Mouse (Mus musculus) heart, embryonic 13.5 days (tissue): Measurements from ENCODE around the gene Fbxl4. TPM values are rescaled to one million over a fixed set of nuclear protein-coding genes. Genes with fewer than 3 reads are reported as not detected.

Experiments
- ATAC-seq: fragments of 200-750 bp; cut with Nextera tagmentation; 2 replicates; pipeline ENCODE4 v1.8.0; 2017; ENCODE audit warnings: moderate TSS enrichment; ENCODE audit not compliant: insufficient number of reproducible peaks, low FRiP score, low TSS enrichment; ENCODE audit errors: extremely low read depth
- H3K27ac ChIP-seq: fragments of 300-500 bp; sonication (generic); replicated peaks from 2 replicates; pipeline ENCODE4 v1.5.1; 2015; ENCODE audit warnings: moderate library complexity, mild to moderate bottlenecking, inconsistent platforms
- H3K27me3 ChIP-seq: fragments of 300-500 bp; sonication (generic); replicated peaks from 2 replicates; pipeline ENCODE4 v1.6.1; 2015; ENCODE audit warnings: mild to moderate bottlenecking, inconsistent platforms
- H3K36me3 ChIP-seq: fragments of 300-500 bp; sonication (generic); 2 replicates; pipeline ENCODE4 v1.6.1; 2015; ENCODE audit warnings: mild to moderate bottlenecking, inconsistent platforms
- H3K4me1 ChIP-seq: fragments of 300-500 bp; sonication (generic); 2 replicates; pipeline ENCODE4 v1.6.1; 2015; ENCODE audit warnings: inconsistent platforms
- H3K4me2 ChIP-seq: fragments of 300-500 bp; sonication (generic); 2 replicates; pipeline ENCODE4 v1.6.1; 2015; ENCODE audit warnings: inconsistent platforms, mild to moderate bottlenecking, moderate library complexity
- H3K4me3 ChIP-seq: fragments of 300-500 bp; sonication (generic); 2 replicates; pipeline ENCODE4 v1.5.1; 2015; ENCODE audit warnings: moderate library complexity, mild to moderate bottlenecking, inconsistent platforms
- H3K9ac ChIP-seq: fragments of 300-500 bp; sonication (generic); 2 replicates; pipeline ENCODE4 v1.6.1; 2015; ENCODE audit warnings: inconsistent platforms, mild to moderate bottlenecking, moderate library complexity
- H3K9me3 ChIP-seq: fragments of 300-500 bp; sonication (generic); 2 replicates; pipeline ENCODE4 v1.6.1; 2016; ENCODE audit warnings: inconsistent platforms
- WGBS: fragments of 180-500 bp; shearing (Covaris S2); methylation state at CpG from one replicate; pipeline ENCODE4 v1.1.7; 2015; ENCODE audit warnings: mixed read lengths; 5-methylcytosine and 5-hydroxymethylcytosine counted together
- polyA plus RNA-seq: library from polyadenylated mRNA; unstranded; fragments of >200 nt; fragmentation: Nextera tagmentation; extraction: Ambion mirVana; gene quantifications from 2 replicates; pipeline ENCODE4 v1.2.1, GENCODE M21; 2015

The Fbxl4 gene
- polyA plus RNA-seq, 1 experiment from 2014 or later = 9.9 TPM

DNA sequence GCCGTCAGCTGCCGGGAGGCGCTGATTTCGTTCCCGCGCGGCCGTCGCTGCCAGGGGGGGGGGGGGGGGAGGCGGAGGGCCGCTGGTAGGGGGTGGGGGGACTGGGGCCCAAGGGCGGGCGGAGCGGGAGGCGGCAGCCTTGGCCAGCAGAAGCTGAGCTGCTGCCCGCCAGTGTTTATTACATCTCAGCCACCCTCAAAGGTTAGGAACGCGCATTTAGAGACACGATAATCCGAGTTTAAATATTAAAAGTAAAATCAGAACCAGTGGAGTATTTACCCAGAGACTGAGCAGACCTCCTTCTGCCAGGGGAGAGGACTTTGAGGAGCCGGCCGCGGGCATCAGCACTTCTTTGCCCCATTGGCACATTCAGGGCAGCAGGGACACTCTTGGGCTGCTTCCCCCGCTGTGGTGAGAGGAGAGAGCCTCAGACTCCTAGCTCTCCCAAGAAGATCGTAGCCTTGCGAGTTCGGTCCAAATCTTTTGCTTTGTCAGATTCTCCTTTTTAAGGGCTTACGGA lies 120.4 kb downstream of the Fbxl4 start:
- 1% methylated on average over 17 of the region's 28 CpGs for WGBS
- no peak for ATAC-seq
- peak overlapping the region; percentile 77 for H3K4me2 ChIP-seq
- H3K27ac ChIP-seq = no peak overlapping the region
- peaks cover 15% of the 10 kb centered on the region; the same call in 1 of the 2 replicates for H3K4me1 ChIP-seq
- peak overlapping the region; percentile 37 for H3K9ac ChIP-seq
- H3K4me3 ChIP-seq = peak overlapping the region; percentile 50
- no peaks in the 10 kb centered on the region for H3K9me3 ChIP-seq
- H3K27me3 ChIP-seq = peaks cover 87% of the 10 kb centered on the region
- no peaks in the 10 kb centered on the region for H3K36me3 ChIP-seq

GRCm38 (mm10) chr4:22478488-22479367 lies 121.4 kb downstream of the Fbxl4 start:
- Histone ChIP-seq H3K27ac (no peak overlapping the region), H3K9me3 (no peaks in the 10 kb centered on the region), H3K27me3 (peaks cover 96% of the 10 kb centered on the region), H3K4me1 (peaks cover 15% of the 10 kb centered on the region; the same call in 1 of the 2 replicates), H3K36me3 (no peaks in the 10 kb centered on the region), H3K9ac (no peak overlapping the region), H3K4me2 (no peak overlapping the region), H3K4me3 (no peak overlapping the region)
- 2% methylated on average over 30 of the region's 30 CpGs for WGBS
- ATAC-seq = no peak

- Histone ChIP-seq H3K27ac (no peak overlapping the region), H3K4me1 (peaks cover 15% of the 10 kb centered on the region; the same call in 1 of the 2 replicates), H3K4me3 (no peak overlapping the region), H3K9me3 (no peaks in the 10 kb centered on the region), H3K9ac (no peak overlapping the region), H3K4me2 (no peak overlapping the region), H3K36me3 (no peaks in the 10 kb centered on the region), H3K27me3 (peaks cover 96% of the 10 kb centered on the region)
- WGBS = 2% methylated on average over 28 of the region's 28 CpGs
- no peak for ATAC-seq
Measured at GRCm38 (mm10) chr4:22479368-22480090, 122.2 kb downstream of the Fbxl4 start.

DNA sequence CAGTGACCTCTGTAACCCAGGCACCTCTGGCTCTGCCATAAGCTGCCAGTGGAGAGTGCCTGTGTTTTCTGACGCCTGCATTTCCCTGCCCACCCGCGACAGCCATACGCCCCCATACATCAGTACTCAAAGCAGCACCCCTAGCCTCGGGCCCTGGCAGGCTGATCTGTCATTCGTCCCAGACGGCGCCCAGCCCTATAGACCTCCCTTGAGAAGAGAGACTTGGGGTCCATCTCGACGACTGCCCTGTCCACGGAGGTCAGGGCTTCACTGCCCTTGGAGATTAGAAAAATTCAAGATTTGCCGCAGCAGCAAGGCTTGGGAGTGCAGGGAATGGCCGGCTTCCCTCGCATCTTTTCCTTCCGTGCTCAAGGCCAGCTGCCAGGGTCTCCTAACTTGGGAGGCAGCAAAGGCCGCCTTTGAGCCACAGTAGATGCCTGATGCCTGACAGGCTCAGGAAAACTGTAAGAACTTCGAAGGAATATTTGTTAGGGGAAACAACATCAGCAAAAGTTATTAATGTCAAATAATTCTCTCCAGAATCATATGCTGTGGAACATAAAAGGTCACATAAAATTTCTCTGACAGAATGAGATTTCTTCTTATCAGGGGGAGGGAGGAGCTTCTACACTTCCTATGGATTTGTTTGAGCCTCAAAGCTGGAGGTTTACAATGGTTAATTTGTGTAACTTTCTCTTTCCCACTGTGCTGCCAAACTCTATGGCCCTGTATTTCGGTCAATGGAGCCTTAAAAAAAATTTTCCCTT lies 122.9 kb downstream of the Fbxl4 start:
- Histone ChIP-seq H3K27ac (no peak overlapping the region), H3K4me3 (no peak overlapping the region), H3K9me3 (no peaks in the 10 kb centered on the region), H3K4me1 (peaks cover 15% of the 10 kb centered on the region; the same call in 1 of the 2 replicates), H3K4me2 (no peak overlapping the region), H3K27me3 (peaks cover 95% of the 10 kb centered on the region), H3K9ac (no peak overlapping the region), H3K36me3 (no peaks in the 10 kb centered on the region)
- ATAC-seq = no peak
- 3% methylated on average over 18 of the region's 18 CpGs for WGBS

DNA sequence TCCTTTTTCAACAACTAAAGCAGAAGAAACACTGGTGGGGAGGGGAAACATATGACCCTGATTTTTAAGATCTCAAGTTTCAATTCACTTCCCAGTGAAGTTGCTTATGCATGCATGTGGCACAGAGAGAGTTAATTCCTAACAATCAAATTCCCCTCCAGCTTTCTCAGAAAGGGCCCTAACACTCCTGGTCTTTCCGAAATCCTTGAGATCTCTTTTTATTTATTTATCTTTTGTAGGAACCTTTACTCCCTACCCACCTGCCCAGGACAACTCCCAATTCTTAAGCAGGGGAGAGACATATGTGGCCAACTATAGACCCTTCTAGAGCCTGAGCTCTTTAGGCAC lies 123.5 kb downstream of the Fbxl4 start:
- Histone ChIP-seq H3K4me2 (no peak overlapping the region), H3K27me3 (peaks cover 94% of the 10 kb centered on the region), H3K4me3 (no peak overlapping the region), H3K4me1 (peaks cover 15% of the 10 kb centered on the region; the same call in 1 of the 2 replicates), H3K9me3 (no peaks in the 10 kb centered on the region), H3K27ac (no peak overlapping the region), H3K9ac (no peak overlapping the region), H3K36me3 (no peaks in the 10 kb centered on the region)
- 21% methylated on average over 1 of the region's 1 CpGs for WGBS
- no peak for ATAC-seq

DNA sequence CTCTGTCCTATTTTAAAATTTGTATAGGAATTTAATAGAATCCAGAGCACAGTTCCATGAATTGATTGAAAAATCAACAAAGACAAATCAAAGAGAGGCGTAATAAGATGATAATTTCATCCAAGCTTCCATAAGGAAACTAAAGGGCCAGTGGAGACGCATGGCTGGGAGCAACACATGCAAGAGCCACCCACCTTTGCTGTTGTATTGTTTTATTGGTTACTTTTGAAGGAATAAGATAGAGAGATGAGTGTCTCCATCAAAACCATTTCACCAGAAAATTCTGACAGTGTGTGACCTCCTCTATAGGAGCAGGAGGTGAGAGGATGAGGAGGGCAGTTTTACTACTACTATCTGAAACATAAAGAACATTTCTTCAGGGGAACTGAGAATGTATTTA lies 124.8 kb downstream of the Fbxl4 start:
- peaks cover 21% of the 10 kb centered on the region for H3K4me1 ChIP-seq
- WGBS = 21% methylated on average over 2 of the region's 2 CpGs
- no peak overlapping the region for H3K4me3 ChIP-seq
- no peak overlapping the region for H3K4me2 ChIP-seq
- H3K27ac ChIP-seq = no peak overlapping the region
- no peak overlapping the region for H3K9ac ChIP-seq
- no peaks in the 10 kb centered on the region for H3K36me3 ChIP-seq
- no peaks in the 10 kb centered on the region for H3K9me3 ChIP-seq
- ATAC-seq = no peak
- H3K27me3 ChIP-seq = peaks cover 94% of the 10 kb centered on the region

GRCm38 (mm10) chr4:22482756-22483280 lies 125.5 kb downstream of the Fbxl4 start:
- H3K36me3 ChIP-seq = no peaks in the 10 kb centered on the region
- H3K27me3 ChIP-seq = peaks cover 94% of the 10 kb centered on the region
- H3K4me1 ChIP-seq = peaks cover 23% of the 10 kb centered on the region
- no peak overlapping the region for H3K4me2 ChIP-seq
- no peak overlapping the region for H3K9ac ChIP-seq
- 7% methylated on average over 7 of the region's 7 CpGs for WGBS
- H3K9me3 ChIP-seq = no peaks in the 10 kb centered on the region
- no peak overlapping the region for H3K27ac ChIP-seq
- ATAC-seq = no peak
- H3K4me3 ChIP-seq = no peak overlapping the region

DNA sequence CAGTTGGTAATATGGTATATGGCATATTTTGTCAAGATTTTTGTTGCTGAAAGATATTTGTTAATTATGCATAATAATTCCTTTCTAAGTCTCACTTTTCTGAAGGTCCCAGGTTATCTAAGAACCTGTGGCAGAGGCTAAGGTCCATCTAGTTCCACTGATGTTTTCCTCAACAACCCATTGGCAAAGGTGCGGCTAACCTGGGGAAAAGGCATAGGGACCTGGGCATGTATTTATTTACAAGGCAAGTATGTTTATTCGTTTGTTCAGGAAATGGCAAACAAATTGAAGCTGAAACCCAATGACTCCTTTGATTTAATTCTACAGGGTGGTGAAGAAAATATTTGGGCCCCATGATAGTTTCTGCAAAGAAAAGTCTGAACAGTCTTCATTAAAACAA lies 126.2 kb downstream of the Fbxl4 start:
- Histone ChIP-seq H3K9me3 (no peaks in the 10 kb centered on the region), H3K4me3 (no peak overlapping the region), H3K36me3 (no peaks in the 10 kb centered on the region), H3K27me3 (peaks cover 94% of the 10 kb centered on the region), H3K27ac (no peak overlapping the region), H3K4me1 (peaks cover 24% of the 10 kb centered on the region), H3K9ac (no peak overlapping the region), H3K4me2 (no peak overlapping the region)
- no peak for ATAC-seq
- 12% methylated on average over 2 of the region's 2 CpGs for WGBS

Other genes starting within 250 kb of the Fbxl4 start
- gene Pou3f2, start 130.8 kb downstream of the Fbxl4 start, polyA plus RNA-seq = 0.04 TPM in 2 replicates